Mouse (Mus musculus) bone marrow macrophage, adult 2 months (primary cell): ENCODE measurements at regions not wholly inside any gene's neighbourhood (a gene's known extent, or its start where the extent isn't known, plus 50 kb on each side); places are given as distances from the start of the nearest gene placed in this dataset.

Experiments used
- H3K27ac ChIP-seq: 2 replicates; pipeline ENCODE4 v1.5.1; 2012; ENCODE audit warnings: low read depth, low read length; ENCODE audit not compliant: insufficient read depth
- H3K4me1 ChIP-seq: 2 replicates; pipeline ENCODE4 v1.6.1; 2012; ENCODE audit warnings: low read length; ENCODE audit not compliant: control insufficient read depth, insufficient read depth
- H3K4me3 ChIP-seq: 2 replicates; pipeline ENCODE4 v1.5.1; 2012; ENCODE audit warnings: mild to moderate bottlenecking, low read length, moderate library complexity; ENCODE audit not compliant: insufficient read depth
- CTCF ChIP-seq: IDR thresholded peaks from 2 replicates; pipeline ENCODE4 v1.5.1; 2012; ENCODE audit warnings: low read depth, mild to moderate bottlenecking, low read length, moderate library complexity
- POLR2A ChIP-seq: IDR thresholded peaks from 2 replicates; pipeline ENCODE4 v1.6.1; 2012; ENCODE audit warnings: mild to moderate bottlenecking, low read depth, low read length, borderline replicate concordance

GRCm38 (mm10) chr2:51417908-51418690, 209.2 kb upstream of the Tas2r134 start:
- no peak overlapping the region for H3K4me3 ChIP-seq
- H3K4me1 ChIP-seq = no peaks in the 10 kb centered on the region
- TF ChIP-seq CTCF (no peak), POLR2A (no peak)
- H3K27ac ChIP-seq = no peak overlapping the region

DNA sequence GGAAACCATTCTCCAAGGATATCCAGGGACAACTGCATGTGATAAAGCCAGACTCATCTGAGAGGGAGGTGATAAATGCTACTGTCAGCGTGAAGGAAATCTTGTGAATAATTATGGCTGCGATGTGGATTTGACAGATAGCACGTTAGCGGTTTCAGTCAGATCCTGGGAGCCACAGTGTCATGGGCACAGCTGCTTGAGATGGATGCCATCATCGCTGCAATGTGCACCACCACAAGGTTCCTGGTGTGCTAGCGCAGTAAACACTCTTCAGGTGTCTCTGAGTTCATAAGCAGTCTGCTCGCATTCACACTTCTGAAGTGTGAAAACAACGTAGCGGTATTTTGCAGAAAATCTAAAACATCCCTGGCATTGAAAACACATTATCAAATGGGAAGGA, 238.9 kb upstream of the Tas2r134 start:
- H3K4me3 ChIP-seq = no peak overlapping the region
- no peak overlapping the region for H3K27ac ChIP-seq
- TF ChIP-seq POLR2A = no peak
- no peak for TF ChIP-seq CTCF
- H3K4me1 ChIP-seq = no peaks in the 10 kb centered on the region

DNA sequence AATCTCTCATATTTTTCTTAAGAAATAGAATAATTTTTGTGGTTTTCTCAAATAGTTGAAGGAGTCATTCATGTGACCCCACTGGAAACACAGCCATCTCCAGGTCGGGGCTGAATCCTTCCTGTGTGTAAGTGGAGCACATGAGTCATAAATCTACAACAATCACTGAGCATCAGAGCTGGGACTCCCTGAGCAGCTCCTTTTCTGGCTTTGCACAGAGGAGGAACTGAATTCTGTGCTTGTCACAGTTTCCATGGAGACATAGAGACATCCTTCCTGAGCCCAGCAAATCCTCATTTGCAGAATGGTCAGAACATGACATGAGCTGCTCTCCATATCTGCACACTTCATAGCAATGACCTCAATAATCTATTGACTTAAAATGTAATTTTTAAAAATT, 238.2 kb upstream of the Rnd3 start:
- no peak overlapping the region for H3K4me3 ChIP-seq
- TF ChIP-seq POLR2A = no peak
- no peak for TF ChIP-seq CTCF
- H3K4me1 ChIP-seq = no peaks in the 10 kb centered on the region

DNA sequence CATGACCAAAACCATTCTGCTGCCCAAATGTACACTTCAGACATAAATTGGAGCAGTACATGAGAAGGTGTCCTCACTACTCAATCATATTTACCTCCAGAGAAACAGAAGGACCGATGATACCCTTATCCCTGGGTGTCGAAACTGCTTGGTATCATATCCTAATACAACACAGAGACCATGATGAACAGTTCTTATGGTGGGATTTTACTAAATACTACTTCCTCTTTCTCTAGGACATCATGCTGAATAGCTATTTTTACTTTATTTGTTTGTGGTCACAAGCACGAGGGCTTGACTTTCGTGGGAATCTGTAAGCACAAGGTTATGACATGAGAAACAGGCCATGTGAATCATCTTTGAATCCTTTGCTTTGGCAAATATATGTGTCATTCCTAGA, 227.7 kb upstream of the Rnd3 start:
- Histone ChIP-seq H3K4me3 (no peak overlapping the region), H3K4me1 (peaks cover 21% of the 10 kb centered on the region), H3K27ac (peak overlapping the region; percentile 52)
- no peak for TF ChIP-seq POLR2A
- TF ChIP-seq CTCF = no peak

More for the DNA sequence above, 238.2 kb upstream of the Rnd3 start:
- H3K27ac ChIP-seq = no peak overlapping the region

- TF ChIP-seq POLR2A = no peak
- no peak for TF ChIP-seq CTCF
- Histone ChIP-seq H3K27ac (no peak overlapping the region), H3K4me3 (no peak overlapping the region), H3K4me1 (peaks cover 21% of the 10 kb centered on the region)
Measured at GRCm38 (mm10) chr2:51374636-51375035, 225.7 kb upstream of the Rnd3 start.

DNA sequence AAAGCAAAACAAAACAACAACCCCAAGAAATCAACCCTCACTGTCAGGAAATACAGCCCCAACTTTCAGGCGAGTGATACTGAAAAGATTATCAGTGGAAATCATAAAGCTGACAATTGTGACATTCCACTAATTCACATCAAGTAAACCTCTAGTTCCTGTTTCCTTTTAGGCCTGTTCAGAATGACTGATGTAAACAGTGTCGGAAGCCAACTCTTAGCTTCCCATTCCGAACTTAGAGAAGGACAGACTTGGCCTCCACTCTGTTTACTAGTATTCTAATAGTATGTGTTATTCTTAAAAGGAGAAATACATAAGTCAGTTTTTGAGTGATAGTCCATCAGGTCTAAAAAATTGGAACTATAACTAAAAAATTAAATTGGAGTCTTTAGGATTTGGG, 223.9 kb upstream of the Rnd3 start:
- no peak overlapping the region for H3K27ac ChIP-seq
- H3K4me1 ChIP-seq = peaks cover 17% of the 10 kb centered on the region
- TF ChIP-seq CTCF (no peak), POLR2A (no peak)
- no peak overlapping the region for H3K4me3 ChIP-seq

DNA sequence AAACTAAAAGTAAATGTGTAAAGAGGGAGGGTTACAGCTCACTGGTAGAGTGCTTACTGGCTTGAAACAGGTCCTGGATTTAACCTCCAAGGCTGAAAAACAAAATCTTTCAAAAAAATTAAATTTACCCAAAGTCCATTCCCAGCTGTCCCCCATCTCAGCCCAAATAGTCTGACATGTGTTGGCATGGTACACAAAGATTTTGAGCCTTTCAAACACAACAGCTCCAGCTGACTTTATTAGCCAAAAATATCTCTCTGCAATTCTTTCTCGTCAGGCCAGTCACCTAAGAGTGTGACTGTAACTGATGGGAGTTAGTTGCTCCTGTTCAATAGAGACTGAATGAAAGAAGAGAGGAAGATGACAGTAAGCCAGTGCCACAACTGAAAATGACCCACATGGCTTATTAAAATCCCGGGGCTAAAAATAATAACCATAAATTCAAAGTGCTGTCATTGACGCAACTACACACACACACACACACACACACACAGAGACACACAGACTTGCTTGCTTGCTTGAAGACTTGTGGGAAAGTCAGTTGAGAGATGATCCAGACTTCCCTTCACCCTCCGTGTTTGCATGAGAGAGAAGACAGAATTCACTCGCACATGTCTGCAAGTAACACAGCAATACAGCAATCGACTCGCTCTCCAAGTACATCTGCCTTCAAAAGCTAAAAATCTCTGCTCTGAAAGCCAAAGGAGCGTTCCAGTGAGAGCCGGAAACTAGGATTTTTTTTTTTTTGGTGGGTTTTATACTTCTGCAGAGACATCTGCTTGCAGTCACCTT, 214.1 kb upstream of the Rnd3 start:
- TF ChIP-seq CTCF = no peak
- no peak for TF ChIP-seq POLR2A
- Histone ChIP-seq H3K4me1 (no peaks in the 10 kb centered on the region), H3K27ac (no peak overlapping the region), H3K4me3 (no peak overlapping the region)

GRCm38 (mm10) chr2:51355281-51355680, 206.4 kb upstream of the Rnd3 start:
- no peaks in the 10 kb centered on the region for H3K4me1 ChIP-seq
- TF ChIP-seq POLR2A = no peak
- no peak for TF ChIP-seq CTCF
- no peak overlapping the region for H3K27ac ChIP-seq
- H3K4me3 ChIP-seq = no peak overlapping the region

- Histone ChIP-seq H3K27ac (no peak overlapping the region), H3K4me3 (no peak overlapping the region), H3K4me1 (no peaks in the 10 kb centered on the region)
- TF ChIP-seq POLR2A (no peak), CTCF (no peak)
Measured at GRCm38 (mm10) chr2:51354800-51355199, 205.9 kb upstream of the Rnd3 start.

DNA sequence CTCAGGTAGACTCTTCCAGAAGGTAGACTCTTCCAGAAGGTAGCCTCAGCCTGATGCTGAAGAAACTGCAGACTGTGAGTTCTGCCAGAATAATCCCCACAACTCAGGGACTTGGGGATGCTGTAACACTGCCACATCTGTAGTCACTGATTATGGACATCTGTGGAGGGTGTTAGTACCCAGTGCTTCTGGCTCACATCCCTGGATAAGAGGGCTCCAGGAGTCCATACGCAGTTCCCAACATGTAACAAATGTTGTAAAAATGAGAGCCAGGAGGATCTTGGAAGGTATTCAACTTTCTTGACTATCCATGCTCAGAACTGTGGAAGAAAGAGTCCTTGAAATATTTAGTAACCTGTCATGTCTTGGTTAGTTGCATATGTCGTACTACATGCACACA, 200.7 kb upstream of the Rnd3 start:
- H3K27ac ChIP-seq = no peak overlapping the region
- no peak for TF ChIP-seq POLR2A
- no peak for TF ChIP-seq CTCF
- H3K4me3 ChIP-seq = no peak overlapping the region
- H3K4me1 ChIP-seq = no peaks in the 10 kb centered on the region
